8 mouse cellular contexts compared by ENCODE assay signal in genomic region chr5:124541602-124541973, GRCm38 (mm10). TPM values are rescaled to one million over a fixed set of nuclear protein-coding genes. Genes with fewer than 3 reads are reported as not detected.
DNase-seq lines count a peak whose midpoint lies in the region; ATAC-seq and TF ChIP-seq lines count a peak whose summit lies in the region.

No protein-coding gene starts in this region.

- peaks cover 56% of the 10 kb centered on the region for H3K79me2 ChIP-seq in myocyte (ENCODE audit: control insufficient read depth, insufficient read depth)

- no peaks in the 10 kb centered on the region for H3K27me3 ChIP-seq in embryonic facial prominence, embryonic 12.5 days
- H3K27me3 ChIP-seq in intestine, embryonic 14.5 days (replicated peaks; ENCODE audit: control insufficient read depth, insufficient read depth, low read length): no peaks in the 10 kb centered on the region
- no peaks in the 10 kb centered on the region for H3K27me3 ChIP-seq in myocyte (ENCODE audit: control insufficient read depth, insufficient read depth, insufficient read length)

- H3ac ChIP-seq in myocyte (ENCODE audit: control insufficient read depth, insufficient read length): peak overlapping the region; percentile 99

- H3K4me3 ChIP-seq in layer of hippocampus, adult 2 months: peak overlapping the region; percentile 85
- peak overlapping the region; percentile 97 for H3K4me3 ChIP-seq in embryonic facial prominence, embryonic 12.5 days
- peak overlapping the region; percentile 95 for H3K4me3 ChIP-seq in intestine, embryonic 14.5 days (ENCODE audit: low read depth, low read length)
- H3K4me3 ChIP-seq in myocyte: peak overlapping the region; percentile 52

- peaks cover 25% of the 10 kb centered on the region for H3K36me3 ChIP-seq in embryonic facial prominence, embryonic 12.5 days
- peaks cover 41% of the 10 kb centered on the region for H3K36me3 ChIP-seq in intestine, embryonic 14.5 days (ENCODE audit: control insufficient read depth, insufficient read depth, low read length)
- H3K36me3 ChIP-seq in myocyte (ENCODE audit: control insufficient read depth, insufficient read depth): peaks cover 31% of the 10 kb centered on the region

- peaks cover 10% of the 10 kb centered on the region; the same call in 1 of the 2 replicates for H3K4me1 ChIP-seq in embryonic facial prominence, embryonic 12.5 days
- peaks cover 13% of the 10 kb centered on the region; the same call in 1 of the 2 replicates for H3K4me1 ChIP-seq in intestine, embryonic 14.5 days (replicated peaks; ENCODE audit: control insufficient read depth, insufficient read depth, low read length)

- peak overlapping the region; percentile 75 for H3K27ac ChIP-seq in layer of hippocampus, adult 2 months
- peak overlapping the region; percentile 88; the same call in 1 of the 2 replicates for H3K27ac ChIP-seq in embryonic facial prominence, embryonic 12.5 days
- H3K27ac ChIP-seq in intestine, embryonic 14.5 days (ENCODE audit: low read depth): peak overlapping the region; percentile 83

- no peak for ATAC-seq in embryonic facial prominence, embryonic 12.5 days (ENCODE audit: insufficient number of reproducible peaks, insufficient read depth, low FRiP score, low TSS enrichment)
- ATAC-seq in intestine, embryonic 14.5 days (replicated peaks; ENCODE audit: low FRiP score, low TSS enrichment, low read depth): no peak
- ATAC-seq in cerebellum, adult (ENCODE audit: insufficient number of reproducible peaks, low FRiP score, low TSS enrichment): no peak

- no peaks in the 10 kb centered on the region for H3K9me3 ChIP-seq in embryonic facial prominence, embryonic 12.5 days
- no peaks in the 10 kb centered on the region for H3K9me3 ChIP-seq in intestine, embryonic 14.5 days (ENCODE audit: control insufficient read depth, low read length)

- no peak for TF ChIP-seq POLR2A in myocyte (IDR thresholded peaks at IDR 0.05; ENCODE audit: insufficient read length, low read depth)

- TF ChIP-seq CTCF in layer of hippocampus, adult 2 months (conservative IDR thresholded peaks at IDR 0.05): no peak

- H3K9ac ChIP-seq in embryonic facial prominence, embryonic 12.5 days: peak overlapping the region; percentile 94
- peak overlapping the region; percentile 92 for H3K9ac ChIP-seq in intestine, embryonic 14.5 days (ENCODE audit: low read length)

- DNase-seq in layer of hippocampus, adult 2 months (ENCODE audit: low spot score in 2 of 2): no peak
- DNase-seq in layer of hippocampus, adult 9-10 months (ENCODE audit: low spot score): no peak
- no peak for DNase-seq in intestine, embryonic 14.5 days (ENCODE audit: low spot score)
- DNase-seq in retina, postnatal 1 day: no peak
- no peak for DNase-seq in cerebellum, adult 9-10 months

- peak overlapping the region; percentile 60 for H3K4me2 ChIP-seq in embryonic facial prominence, embryonic 12.5 days (replicated peaks)
- peak overlapping the region; percentile 73 for H3K4me2 ChIP-seq in intestine, embryonic 14.5 days (ENCODE audit: low read length)
- H3K4me2 ChIP-seq in myocyte (ENCODE audit: low read depth): peak overlapping the region; percentile 91

- WGBS in embryonic facial prominence, embryonic 12.5 days: 11% methylated on average over 8 of the region's 8 CpGs
- WGBS in intestine, embryonic 14.5 days: 11% methylated on average over 8 of the region's 8 CpGs

TF ChIP-seq in myocyte, 11 proteins besides CTCF, POLR2A, EP300 and RAD21:
- no peak for TF ChIP-seq E2F4 (IDR thresholded peaks at IDR 0.05; ENCODE audit: insufficient read depth)
- TF ChIP-seq REST (IDR thresholded peaks at IDR 0.05; ENCODE audit: insufficient read depth, insufficient read length): no peak
- TF ChIP-seq USF1 (IDR thresholded peaks at IDR 0.05; ENCODE audit: low read depth): no peak
- TF ChIP-seq MAX (IDR thresholded peaks at IDR 0.05; ENCODE audit: low read depth): no peak
- TF ChIP-seq TCF12 (IDR thresholded peaks at IDR 0.05; ENCODE audit: insufficient read depth, poor library complexity, severe bottlenecking): no peak
- TF ChIP-seq SRF (IDR thresholded peaks at IDR 0.05; ENCODE audit: control insufficient read depth, insufficient read length, low read depth): no peak
- TF ChIP-seq POLR2AphosphoS2 (IDR thresholded peaks at IDR 0.05; ENCODE audit: insufficient read length, low read depth): no peak
- no peak for TF ChIP-seq TCF3 (IDR thresholded peaks at IDR 0.05; ENCODE audit: insufficient read length, low read depth)
- TF ChIP-seq CEBPB (IDR thresholded peaks at IDR 0.05; ENCODE audit: insufficient read depth, poor library complexity, severe bottlenecking): no peak
- no peak for TF ChIP-seq MYOG (IDR thresholded peaks at IDR 0.05; ENCODE audit: control insufficient read depth in 1 of 3, insufficient read depth in 1 of 3, insufficient read length in 2 of 3, low read depth in 2 of 3)
- TF ChIP-seq MYOD1 (IDR thresholded peaks at IDR 0.05; ENCODE audit: control insufficient read depth in 1 of 3, insufficient read length in 2 of 3, low read depth in 2 of 3): no peak

RNA-seq across cellular contexts. Expression of gene Tmed2, which starts 1.1 kb away (rescaled TPM):
- total RNA-seq in layer of hippocampus, adult 2 months (2021): 10 to 100 TPM; 97.4 to 99.3 TPM
- polyA plus RNA-seq in embryonic facial prominence, embryonic 12.5 days (2016; fragmentation: Nextera tagmentation; extraction: Ambion mirVana): 453 and 479 TPM in 2 replicates
- 530 and 550 TPM in 2 replicates for polyA plus RNA-seq in intestine, embryonic 14.5 days (2014; fragmentation: Nextera tagmentation; extraction: Ambion mirVana)
- polyA plus RNA-seq in myocyte (2012; fragmentation: generic; extraction: Trizol): 131 TPM

RNA-seq across cellular contexts. Expression of gene Rilpl1, which starts 10.4 kb away (rescaled TPM):
- 10 to 100 TPM; 69.1 to 78.2 TPM for total RNA-seq in layer of hippocampus, adult 2 months (2021)
- 29.2 and 29.6 TPM in 2 replicates for polyA plus RNA-seq in embryonic facial prominence, embryonic 12.5 days (2016; fragmentation: Nextera tagmentation; extraction: Ambion mirVana)
- 14.9 and 16.6 TPM in 2 replicates for polyA plus RNA-seq in intestine, embryonic 14.5 days (2014; fragmentation: Nextera tagmentation; extraction: Ambion mirVana)
- polyA plus RNA-seq in myocyte (2012; fragmentation: generic; extraction: Trizol): 43.1 TPM

RNA-seq across cellular contexts. Expression of gene Ddx55, which starts 11.1 kb away (rescaled TPM):
- total RNA-seq in layer of hippocampus, adult 2 months (2021): 10 to 100 TPM; 27.4 to 32.6 TPM
- 17.4 and 18.3 TPM in 2 replicates for polyA plus RNA-seq in embryonic facial prominence, embryonic 12.5 days (2016; fragmentation: Nextera tagmentation; extraction: Ambion mirVana)
- 15.2 and 16.1 TPM in 2 replicates for polyA plus RNA-seq in intestine, embryonic 14.5 days (2014; fragmentation: Nextera tagmentation; extraction: Ambion mirVana)
- polyA plus RNA-seq in myocyte (2012; fragmentation: generic; extraction: Trizol): 5.3 TPM

RNA-seq across cellular contexts. Expression of gene Eif2b1, which starts 37.3 kb away (rescaled TPM):
- total RNA-seq in layer of hippocampus, adult 2 months (2021): 10 to 100 TPM; 36.7 to 36.8 TPM
- polyA plus RNA-seq in embryonic facial prominence, embryonic 12.5 days (2016; fragmentation: Nextera tagmentation; extraction: Ambion mirVana): 71.6 and 72.6 TPM in 2 replicates
- 99.2 and 99.6 TPM in 2 replicates for polyA plus RNA-seq in intestine, embryonic 14.5 days (2014; fragmentation: Nextera tagmentation; extraction: Ambion mirVana)
- polyA plus RNA-seq in myocyte (2012; fragmentation: generic; extraction: Trizol): 37.6 TPM

RNA-seq across cellular contexts. Expression of gene Gtf2h3, which starts 37.4 kb away (rescaled TPM):
- total RNA-seq in layer of hippocampus, adult 2 months (2021): 10 to 100 TPM; 31.7 to 35.7 TPM
- polyA plus RNA-seq in embryonic facial prominence, embryonic 12.5 days (2016; fragmentation: Nextera tagmentation; extraction: Ambion mirVana): 75.8 and 76.3 TPM in 2 replicates
- 75.5 and 84.2 TPM in 2 replicates for polyA plus RNA-seq in intestine, embryonic 14.5 days (2014; fragmentation: Nextera tagmentation; extraction: Ambion mirVana)
- polyA plus RNA-seq in myocyte (2012; fragmentation: generic; extraction: Trizol): 25.3 TPM
